Mouse (Mus musculus) hindbrain, embryonic 15.5 days (tissue): ENCODE measurements around the gene Olfr698. TPM values are rescaled to one million over a fixed set of nuclear protein-coding genes. Genes with fewer than 3 reads are reported as not detected.

Experiments
- polyA plus RNA-seq: library from polyadenylated mRNA; unstranded; fragments of >200 nt; fragmentation: Nextera tagmentation; extraction: Ambion mirVana; gene quantifications from 2 replicates; pipeline ENCODE4 v1.2.1, GENCODE M21; 2015

The Olfr698 gene
- polyA plus RNA-seq, 1 experiment from 2014 or later = not detected

Other genes starting within 250 kb of the Olfr698 start
- 0.05 TPM in 1 of 2 replicates, not detected in the other for gene Olfr693, start 74.8 kb downstream of the Olfr698 start, polyA plus RNA-seq
- gene Olfr694, start 63.6 kb downstream of the Olfr698 start, polyA plus RNA-seq = not detected in 2 replicates
- gene Olfr695, start 39.0 kb downstream of the Olfr698 start, polyA plus RNA-seq = not detected in 2 replicates
- gene Olfr697, start 13.0 kb downstream of the Olfr698 start, polyA plus RNA-seq = not detected in 2 replicates
- not detected in 2 replicates for gene Olfr699, start 37.8 kb upstream of the Olfr698 start, polyA plus RNA-seq
- not detected in 2 replicates for gene Olfr700, start 53.4 kb upstream of the Olfr698 start, polyA plus RNA-seq
- not detected in 2 replicates for gene Olfr701, start 58.7 kb upstream of the Olfr698 start, polyA plus RNA-seq
- not detected in 2 replicates for gene Olfr702, start 78.5 kb upstream of the Olfr698 start, polyA plus RNA-seq
- gene Olfr703, start 88.0 kb upstream of the Olfr698 start, polyA plus RNA-seq = not detected in 2 replicates
- gene Olfr704, start 107.8 kb upstream of the Olfr698 start, polyA plus RNA-seq = not detected in 2 replicates
- not detected in 2 replicates for gene Olfr705, start 121.5 kb upstream of the Olfr698 start, polyA plus RNA-seq
- gene Olfr706, start 132.8 kb upstream of the Olfr698 start, polyA plus RNA-seq = not detected in 2 replicates
- gene Olfr707, start 145.8 kb upstream of the Olfr698 start, polyA plus RNA-seq = not detected in 2 replicates
- gene Olfr1532-ps1, start 152.6 kb upstream of the Olfr698 start, polyA plus RNA-seq = not detected in 2 replicates
- not detected in 2 replicates for gene Olfr709-ps1, start 176.8 kb upstream of the Olfr698 start, polyA plus RNA-seq
- not detected in 2 replicates for gene Olfr710, start 192.9 kb upstream of the Olfr698 start, polyA plus RNA-seq
- not detected in 2 replicates for gene Olfr6, start 208.5 kb upstream of the Olfr698 start, polyA plus RNA-seq
- not detected in 2 replicates for gene Olfr711, start 220.1 kb upstream of the Olfr698 start, polyA plus RNA-seq